Mouse (Mus musculus): ENCODE measurements at regions not wholly inside any gene's neighbourhood (a gene's known extent, or its start where the extent isn't known, plus 50 kb on each side); places are given as distances from the start of the nearest gene placed in this dataset.
"Not testable (repeated sequence)": the region's sequence is repeated elsewhere in the genome, so short reads cannot be mapped to it uniquely, and the experiment has no call there.

- no peak for DNase-seq (ENCODE audit: low read depth, low spot score)
These were observed 116.8 kb upstream of the Shb start for GRCm38 (mm10) chr4:45648884-45649577.

GRCm38 (mm10) chr4:45647514-45647913 lies 115.2 kb upstream of the Shb start:
- DNase-seq (ENCODE audit: low read depth, low spot score), result no peak

- no peak for DNase-seq (ENCODE audit: low read depth, low spot score)
These were observed 110.3 kb upstream of the Shb start for GRCm38 (mm10) chr4:45642604-45643003.

GRCm38 (mm10) chr4:45641272-45641671 lies 109.0 kb upstream of the Shb start:
- no peak for DNase-seq (ENCODE audit: low read depth, low spot score)

GRCm38 (mm10) chr4:45640713-45641112 lies 108.4 kb upstream of the Shb start:
- peak; percentile 41 for DNase-seq (ENCODE audit: low read depth, low spot score)

- DNase-seq (ENCODE audit: low read depth, low spot score), result no peak
These were observed 107.2 kb upstream of the Shb start for GRCm38 (mm10) chr4:45639397-45640034.

GRCm38 (mm10) chr4:45638411-45638810 lies 106.1 kb upstream of the Shb start:
- no peak for DNase-seq (ENCODE audit: low read depth, low spot score)

GRCm38 (mm10) chr4:45631276-45632045 lies 99.2 kb upstream of the Shb start:
- no peak for DNase-seq (ENCODE audit: low read depth, low spot score)

- DNase-seq (ENCODE audit: low read depth, low spot score), result no peak
These were observed 93.4 kb upstream of the Shb start for GRCm38 (mm10) chr4:45625633-45626032.

- no peak for DNase-seq (ENCODE audit: low read depth, low spot score)
These were observed 89.7 kb upstream of the Shb start for GRCm38 (mm10) chr4:45622017-45622416.

GRCm38 (mm10) chr4:45617126-45617525 lies 84.9 kb upstream of the Shb start:
- no peak for DNase-seq (ENCODE audit: low read depth, low spot score)

GRCm38 (mm10) chr4:45613498-45613897 lies 81.2 kb upstream of the Shb start:
- not testable (repeated sequence) for DNase-seq (ENCODE audit: low read depth, low spot score)

- DNase-seq (ENCODE audit: low read depth, low spot score), result no peak
These were observed 79.9 kb upstream of the Shb start for GRCm38 (mm10) chr4:45612132-45612531.

- no peak for DNase-seq (ENCODE audit: low read depth, low spot score)
These were observed 78.7 kb upstream of the Shb start for GRCm38 (mm10) chr4:45610937-45611336.

- no peak for DNase-seq (ENCODE audit: low read depth, low spot score)
These were observed 74.3 kb upstream of the Shb start for GRCm38 (mm10) chr4:45606578-45606977.

GRCm38 (mm10) chr4:45605681-45606080 lies 73.4 kb upstream of the Shb start:
- DNase-seq (ENCODE audit: low read depth, low spot score), result no peak

GRCm38 (mm10) chr4:45604271-45604800 lies 72.1 kb upstream of the Shb start:
- no peak for DNase-seq (ENCODE audit: low read depth, low spot score)

- peak; percentile 52 for DNase-seq (ENCODE audit: low read depth, low spot score)
These were observed 68.2 kb upstream of the Shb start for GRCm38 (mm10) chr4:45600520-45600919.

GRCm38 (mm10) chr4:45593435-45593991 lies 61.2 kb upstream of the Shb start:
- DNase-seq (ENCODE audit: low read depth, low spot score), result no peak

GRCm38 (mm10) chr4:45592766-45593165 lies 60.5 kb upstream of the Shb start:
- no peak for DNase-seq (ENCODE audit: low read depth, low spot score)

GRCm38 (mm10) chr4:45591405-45592315 lies 59.4 kb upstream of the Shb start:
- no peak for DNase-seq (ENCODE audit: low read depth, low spot score)

Data from forelimb bud, embryonic 11.5 days (tissue).